Mouse (Mus musculus): Measurements from ENCODE around the gene Dgka. TPM values are rescaled to one million over a fixed set of nuclear protein-coding genes. Genes with fewer than 3 reads are reported as not detected.
A peak's percentile ranks its signal among the peaks of the same experiment; 100 is the strongest.

Dgka gene
- 5.6 and 7.2 TPM in 2 replicates for total RNA-seq (2014; rRNA removed)
- polyA plus RNA-seq (2015; fragmentation: Nextera tagmentation; extraction: Ambion mirVana) = 4.3 and 4.8 TPM in 2 replicates

DNA sequence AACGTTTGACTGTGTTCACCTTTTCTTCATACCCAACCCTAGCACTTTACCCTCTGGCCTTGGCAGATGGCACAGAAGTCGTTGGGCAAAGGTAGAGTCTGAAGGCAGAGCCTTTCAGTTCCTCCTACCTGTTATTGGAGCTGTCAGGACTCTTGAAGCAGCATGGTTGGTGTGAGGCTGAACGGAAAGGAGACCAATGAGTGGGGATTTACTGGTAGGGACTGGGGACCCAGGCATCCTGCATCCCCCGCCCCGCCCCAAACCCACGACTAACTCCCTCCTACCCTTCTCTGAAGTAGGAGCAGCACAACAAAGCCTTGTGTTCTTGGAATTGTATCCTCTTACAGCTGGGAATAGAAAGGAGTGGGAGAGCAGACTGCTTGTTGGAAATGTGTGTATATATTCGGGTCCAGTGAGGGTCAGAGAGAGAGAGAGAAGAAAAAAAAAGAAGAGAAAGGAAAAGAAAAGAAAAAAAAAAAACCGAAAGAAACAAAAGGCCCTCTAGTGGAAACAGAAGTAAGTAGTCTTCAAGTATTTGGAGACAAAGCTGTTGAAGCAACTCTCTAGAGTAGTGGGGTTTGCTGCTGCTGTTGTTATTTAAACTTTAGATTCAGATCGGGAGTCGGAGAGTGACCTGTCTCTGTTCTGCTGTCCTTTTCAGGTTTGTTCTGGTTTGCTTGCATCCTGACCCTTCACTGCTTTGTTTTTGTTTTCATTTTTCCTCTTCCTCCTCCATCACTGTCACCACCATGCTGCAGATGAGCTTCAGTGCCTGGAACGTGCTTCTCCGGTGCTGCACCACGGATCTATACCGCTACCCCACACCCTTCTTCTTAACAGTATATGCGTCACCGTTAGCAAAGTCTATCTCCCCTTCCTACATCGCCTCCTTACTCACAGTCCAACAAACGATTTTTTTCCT, at the start of gene Dgka:
Gene Dgka, minus strand, starts transcription at position 176 of the 922 bp plus-strand sequence.
- peak; percentile 31; the same call in 1 of the 2 replicates for TF ChIP-seq CTCF (IDR thresholded peaks at IDR 0.05; ENCODE audit: low read depth)
- DNase-seq = peak; percentile 33

DNA sequence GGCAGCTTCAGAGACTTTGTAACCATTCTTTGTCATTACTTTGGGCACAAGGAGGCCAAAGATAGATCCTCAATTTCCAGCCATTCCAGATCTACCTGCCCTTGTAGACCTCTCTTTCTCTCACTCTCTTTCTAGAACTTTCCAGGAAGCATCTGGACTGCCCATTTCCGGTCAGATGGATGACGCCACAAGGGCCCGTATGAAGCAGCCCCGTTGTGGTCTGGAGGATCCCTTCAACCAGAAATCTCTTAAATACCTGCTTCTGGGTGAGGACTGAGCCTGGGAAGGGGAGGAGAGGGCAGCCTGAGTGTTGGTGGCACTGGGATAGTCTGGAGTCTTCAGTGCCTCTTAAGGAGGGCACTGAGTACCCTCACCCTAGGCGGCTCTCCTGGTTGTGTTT, 49.7 kb upstream of the Dgka start:
- Histone ChIP-seq H3K4me3 (ENCODE audit: low read depth, low read length) (no peak overlapping the region), H3K27ac (ENCODE audit: low read depth, low read length) (no peak overlapping the region), H3K4me1 (ENCODE audit: insufficient read depth) (no peaks in the 10 kb centered on the region), H3K9me3 (ENCODE audit: low read length) (no peaks in the 10 kb centered on the region), H3K9ac (no peak overlapping the region), H3K4me2 (ENCODE audit: low read depth) (no peak overlapping the region), H3K27me3 (ENCODE audit: insufficient read depth, low read length) (no peaks in the 10 kb centered on the region), H3K36me3 (ENCODE audit: insufficient read depth) (no peaks in the 10 kb centered on the region)
- WGBS = 92% methylated on average over 5 of the region's 5 CpGs
- no peak for DNase-seq
- TF ChIP-seq CTCF (IDR thresholded peaks at IDR 0.05; ENCODE audit: low read depth) = no peak
- no peak for ATAC-seq

More for the DNA sequence above, at the start of gene Dgka:
- no peak within 1 kb of the TSS for H3K27ac ChIP-seq (ENCODE audit: low read depth, low read length)
- H3K36me3 ChIP-seq (ENCODE audit: insufficient read depth) = no peaks in the 10 kb centered on the region
- peak within 1 kb of the TSS; percentile 60 for H3K9ac ChIP-seq
- H3K4me3 ChIP-seq (ENCODE audit: low read depth, low read length) = peak within 1 kb of the TSS; percentile 54
- ATAC-seq = no peak
- H3K9me3 ChIP-seq (ENCODE audit: low read length) = no peaks in the 10 kb centered on the region
- peaks cover 15% of the 10 kb centered on the region; the same call in 1 of the 2 replicates for H3K27me3 ChIP-seq (ENCODE audit: insufficient read depth, low read length)
- peaks cover 16% of the 10 kb centered on the region for H3K4me1 ChIP-seq (ENCODE audit: insufficient read depth)
- H3K4me2 ChIP-seq (ENCODE audit: low read depth) = peak within 1 kb of the TSS; percentile 97
- 25% methylated on average over 18 of the region's 18 CpGs for whole genome bisulfite sequencing

DNA sequence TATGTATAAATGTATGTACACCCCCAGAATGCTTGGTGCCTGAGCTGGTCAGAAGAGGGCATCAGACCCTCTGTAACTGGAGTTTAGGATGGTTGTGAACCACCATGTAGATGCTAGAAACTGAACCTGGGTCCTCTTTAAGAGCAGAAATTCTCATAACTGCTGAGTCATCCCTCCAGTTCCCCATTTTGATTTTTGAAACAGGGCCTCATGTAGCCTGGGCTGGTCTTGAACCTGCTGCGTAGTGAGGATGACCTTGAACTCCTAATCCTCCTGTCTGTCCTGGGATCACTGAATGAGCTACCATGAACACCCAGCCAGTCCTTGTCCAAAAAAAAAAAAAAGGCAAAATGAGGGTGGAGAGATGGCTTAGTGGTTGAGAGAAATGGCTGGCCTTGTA, 48.6 kb upstream of the Dgka start:
- Histone ChIP-seq H3K4me2 (ENCODE audit: low read depth) (no peak overlapping the region), H3K36me3 (ENCODE audit: insufficient read depth) (no peaks in the 10 kb centered on the region), H3K27me3 (ENCODE audit: insufficient read depth, low read length) (no peaks in the 10 kb centered on the region), H3K4me3 (ENCODE audit: low read depth, low read length) (no peak overlapping the region), H3K9me3 (ENCODE audit: low read length) (no peaks in the 10 kb centered on the region), H3K9ac (no peak overlapping the region), H3K27ac (ENCODE audit: low read depth, low read length) (no peak overlapping the region), H3K4me1 (ENCODE audit: insufficient read depth) (no peaks in the 10 kb centered on the region)
- ATAC-seq = no peak
- WGBS = 93% methylated on average over 1 of the region's 1 CpGs
- no peak for DNase-seq
- no peak for TF ChIP-seq CTCF (IDR thresholded peaks at IDR 0.05; ENCODE audit: low read depth)

DNA sequence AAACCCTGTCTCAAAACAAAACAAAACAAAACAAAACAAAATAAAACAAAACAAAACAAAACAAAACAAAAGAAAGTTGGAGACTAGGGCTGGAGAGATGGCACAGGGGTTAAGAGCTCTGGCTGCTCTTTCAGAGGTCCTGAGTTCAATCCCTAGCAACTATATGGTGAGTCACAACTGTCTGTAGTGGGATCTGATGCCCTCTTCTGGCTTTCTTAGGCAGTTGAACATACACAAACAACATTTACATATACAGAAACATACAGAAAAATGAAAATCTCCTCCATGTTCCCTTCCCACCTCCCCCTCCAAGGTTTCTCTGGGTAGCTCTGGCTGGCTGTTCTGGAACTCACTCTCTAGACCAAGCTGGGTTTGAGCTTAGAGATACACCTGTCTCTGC, 47.4 kb upstream of the Dgka start:
- no peaks in the 10 kb centered on the region for H3K27me3 ChIP-seq (ENCODE audit: insufficient read depth, low read length)
- no peak for DNase-seq
- no peaks in the 10 kb centered on the region for H3K4me1 ChIP-seq (ENCODE audit: insufficient read depth)
- ATAC-seq = no peak
- H3K4me3 ChIP-seq (ENCODE audit: low read depth, low read length) = no peak overlapping the region
- no peaks in the 10 kb centered on the region for H3K36me3 ChIP-seq (ENCODE audit: insufficient read depth)
- H3K9me3 ChIP-seq (ENCODE audit: low read length) = no peaks in the 10 kb centered on the region
- no peak overlapping the region for H3K4me2 ChIP-seq (ENCODE audit: low read depth)
- TF ChIP-seq CTCF (IDR thresholded peaks at IDR 0.05; ENCODE audit: low read depth) = no peak
- H3K27ac ChIP-seq (ENCODE audit: low read depth, low read length) = no peak overlapping the region
- H3K9ac ChIP-seq = no peak overlapping the region

DNA sequence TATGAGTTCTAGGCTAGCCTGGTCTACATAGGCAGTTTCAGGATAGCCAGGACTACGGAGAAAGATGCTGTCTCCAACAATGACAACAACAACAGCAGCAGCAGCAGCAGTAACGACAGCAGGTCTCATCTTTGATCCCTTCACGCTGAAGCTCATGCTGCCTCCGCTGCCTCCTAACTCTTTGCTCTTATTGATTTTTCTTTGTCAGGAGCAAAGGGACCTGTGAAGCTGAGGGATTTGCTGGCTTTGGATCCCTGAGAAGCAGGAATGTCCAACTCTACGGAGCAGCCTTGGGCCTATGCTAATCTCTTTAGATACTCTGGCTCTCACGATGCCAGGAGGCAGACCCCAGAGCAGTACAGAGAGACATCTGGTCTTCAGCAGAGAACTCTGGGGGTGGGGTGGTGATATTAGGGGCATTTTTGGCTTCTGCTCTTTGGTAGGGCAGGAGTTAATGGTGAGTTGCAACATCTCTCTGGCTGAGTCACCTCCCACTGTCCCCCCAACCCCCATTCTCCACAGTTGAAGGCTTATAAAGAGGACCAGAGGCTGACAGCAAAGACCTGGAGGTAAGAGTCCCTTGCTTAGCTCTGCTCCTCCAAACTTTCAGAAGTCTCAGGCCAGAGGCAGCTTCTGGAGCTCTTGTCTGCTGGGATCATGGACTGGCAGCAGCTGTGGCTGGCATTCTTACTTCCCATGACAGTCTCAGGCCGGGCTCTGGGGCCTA, 45.9 kb upstream of the Dgka start, which contains the start of gene Mmp19:
Gene Mmp19, plus strand, starts transcription at position 513 of the 727 bp plus-strand sequence.
- 67% methylated on average over 7 of the region's 7 CpGs for WGBS
- no peaks in the 10 kb centered on the region for H3K4me1 ChIP-seq (ENCODE audit: insufficient read depth)
- no peaks in the 10 kb centered on the region for H3K36me3 ChIP-seq (ENCODE audit: insufficient read depth)
- no peak within 1 kb of the TSS for H3K9ac ChIP-seq
- TF ChIP-seq CTCF (IDR thresholded peaks at IDR 0.05; ENCODE audit: low read depth) = no peak
- no peak within 1 kb of the TSS for H3K4me3 ChIP-seq (ENCODE audit: low read depth, low read length)
- no peak for ATAC-seq
- H3K4me2 ChIP-seq (ENCODE audit: low read depth) = no peak within 1 kb of the TSS
- no peak for DNase-seq
- H3K27ac ChIP-seq (ENCODE audit: low read depth, low read length) = no peak within 1 kb of the TSS
- no peaks in the 10 kb centered on the region for H3K27me3 ChIP-seq (ENCODE audit: insufficient read depth, low read length)
- no peaks in the 10 kb centered on the region for H3K9me3 ChIP-seq (ENCODE audit: low read length)

DNA sequence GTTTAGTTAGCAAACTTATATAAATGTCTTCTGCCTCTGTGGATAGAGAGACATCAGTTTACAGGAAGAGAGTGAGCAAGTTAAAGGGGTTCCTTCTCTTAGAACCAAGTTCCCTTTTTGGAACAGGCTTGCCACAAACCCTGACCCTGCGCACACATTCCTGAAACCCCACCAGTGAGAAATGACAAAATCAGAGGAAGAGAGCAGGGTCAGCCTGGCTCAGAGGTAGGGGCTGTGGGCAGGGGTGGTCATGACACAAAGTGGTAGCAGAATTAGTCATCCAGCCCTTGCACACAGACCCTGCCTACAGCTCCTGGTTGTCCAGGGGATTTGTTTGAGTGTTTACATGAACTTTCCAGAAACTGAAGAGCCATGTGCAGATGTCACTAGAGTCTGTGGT, 35.5 kb upstream of the Dgka start:
- H3K36me3 ChIP-seq (ENCODE audit: insufficient read depth) = no peaks in the 10 kb centered on the region
- H3K9ac ChIP-seq = no peak overlapping the region
- ATAC-seq (no peak), DNase-seq (no peak)
- H3K4me1 ChIP-seq (ENCODE audit: insufficient read depth) = no peaks in the 10 kb centered on the region
- WGBS = 95% methylated on average over 1 of the region's 1 CpGs
- H3K9me3 ChIP-seq (ENCODE audit: low read length) = peaks cover 3% of the 10 kb centered on the region; the same call in 1 of the 2 replicates
- no peaks in the 10 kb centered on the region for H3K27me3 ChIP-seq (ENCODE audit: insufficient read depth, low read length)
- no peak overlapping the region for H3K4me2 ChIP-seq (ENCODE audit: low read depth)
- no peak overlapping the region for H3K4me3 ChIP-seq (ENCODE audit: low read depth, low read length)
- TF ChIP-seq CTCF (IDR thresholded peaks at IDR 0.05; ENCODE audit: low read depth) = no peak
- no peak overlapping the region for H3K27ac ChIP-seq (ENCODE audit: low read depth, low read length)

All from forebrain, postnatal 0 days (tissue).